Mouse (Mus musculus): ENCODE measurements around the gene Rrp12. TPM values are rescaled to one million over a fixed set of nuclear protein-coding genes. Genes with fewer than 3 reads are reported as not detected.
"Not testable (repeated sequence)": the region's sequence is repeated elsewhere in the genome, so short reads cannot be mapped to it uniquely, and the experiment has no call there.

The Rrp12 gene
- polyA plus RNA-seq, 1 experiment from 2014 or later = 15.2 TPM

DNA sequence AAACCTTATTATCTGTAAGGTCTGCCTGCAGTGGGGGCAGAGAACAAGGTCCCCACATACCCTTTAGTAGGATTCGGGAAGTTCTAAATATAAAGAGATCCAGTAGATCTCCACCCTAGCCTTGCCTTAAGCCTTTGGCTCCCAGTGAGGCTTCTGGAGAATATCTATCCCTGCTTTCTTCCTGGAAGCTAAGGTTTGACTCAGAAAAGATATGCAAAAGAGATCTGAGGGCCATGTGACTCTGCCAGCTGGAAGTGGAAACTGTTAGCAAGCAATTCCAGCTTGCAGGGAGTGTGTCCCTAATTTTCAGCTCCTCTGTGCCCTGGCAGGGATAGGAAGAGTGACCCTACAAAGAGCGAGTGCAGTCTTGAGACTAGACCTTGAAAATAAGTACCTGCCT is 23.7 kb downstream of the Rrp12 start:
- no peak overlapping the region for H3K4me2 ChIP-seq
- H3K27me3 ChIP-seq = no peaks in the 10 kb centered on the region
- no peak overlapping the region for H3K27ac ChIP-seq
- no peaks in the 10 kb centered on the region for H3K9me3 ChIP-seq (replicated peaks)
- peaks cover 95% of the 10 kb centered on the region for H3K36me3 ChIP-seq
- no peak overlapping the region for H3K9ac ChIP-seq
- ATAC-seq (ENCODE audit: low read depth) (no peak), DNase-seq (no peak)
- 77% methylated on average over 2 of the region's 2 CpGs for WGBS (ENCODE audit: insufficient replicate concordance)
- H3K4me1 ChIP-seq (replicated peaks) = peaks cover 3% of the 10 kb centered on the region; the same call in 1 of the 2 replicates
- no peak overlapping the region for H3K4me3 ChIP-seq (replicated peaks)

DNA sequence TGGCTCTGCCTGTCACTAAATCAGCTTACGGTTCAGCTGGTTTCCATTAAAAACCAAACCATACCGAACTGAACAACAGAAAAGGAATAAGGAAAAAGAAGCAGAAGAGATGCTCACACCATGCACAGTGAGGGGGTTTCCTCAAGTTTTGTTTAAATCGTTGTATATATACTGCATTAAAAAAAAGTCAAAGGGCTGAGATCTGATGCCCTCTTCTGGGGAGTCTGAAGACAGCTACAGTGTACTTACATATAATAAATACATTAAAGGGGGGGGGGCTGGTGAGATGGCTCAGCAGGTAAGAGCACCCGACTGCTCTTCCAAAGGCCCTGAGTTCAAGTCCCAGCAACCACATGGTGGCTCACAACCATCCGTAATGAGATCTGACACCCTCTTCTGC is 26.0 kb downstream of the Rrp12 start:
- not testable (repeated sequence) for H3K27ac ChIP-seq; DNase-seq; H3K4me3 ChIP-seq (replicated peaks); ATAC-seq (ENCODE audit: low read depth); H3K4me2 ChIP-seq; H3K4me1 ChIP-seq (replicated peaks); H3K9me3 ChIP-seq (replicated peaks); H3K9ac ChIP-seq; H3K27me3 ChIP-seq
- 83% methylated on average over 5 of the region's 5 CpGs for WGBS (ENCODE audit: insufficient replicate concordance)
- peaks cover 96% of the 10 kb centered on the region for H3K36me3 ChIP-seq

- peaks cover 3% of the 10 kb centered on the region; the same call in 1 of the 2 replicates for H3K4me1 ChIP-seq (replicated peaks)
- ATAC-seq (ENCODE audit: low read depth) (no peak), DNase-seq (no peak)
- peaks cover 96% of the 10 kb centered on the region for H3K36me3 ChIP-seq
- H3K4me3 ChIP-seq (replicated peaks) = no peak overlapping the region
- no peaks in the 10 kb centered on the region for H3K27me3 ChIP-seq
- H3K4me2 ChIP-seq = no peak overlapping the region
- WGBS (ENCODE audit: insufficient replicate concordance) = 87% methylated on average over 5 of the region's 5 CpGs
- H3K27ac ChIP-seq = no peak overlapping the region
- no peaks in the 10 kb centered on the region for H3K9me3 ChIP-seq (replicated peaks)
- no peak overlapping the region for H3K9ac ChIP-seq
Observed at GRCm38 (mm10) chr19:41869296-41869695, 26.7 kb downstream of the Rrp12 start.

GRCm38 (mm10) chr19:41866707-41867106 is 29.3 kb downstream of the Rrp12 start:
- Histone ChIP-seq H3K27me3 (no peaks in the 10 kb centered on the region), H3K36me3 (peaks cover 96% of the 10 kb centered on the region), H3K27ac (no peak overlapping the region), H3K4me3 (replicated peaks) (no peak overlapping the region), H3K4me1 (replicated peaks) (no peaks in the 10 kb centered on the region), H3K4me2 (no peak overlapping the region), H3K9ac (no peak overlapping the region), H3K9me3 (replicated peaks) (no peaks in the 10 kb centered on the region)
- WGBS (ENCODE audit: insufficient replicate concordance) = 85% methylated on average over 8 of the region's 8 CpGs
- DNase-seq = no peak
- ATAC-seq (ENCODE audit: low read depth) = no peak

GRCm38 (mm10) chr19:41857816-41858310 is 38.1 kb downstream of the Rrp12 start:
- Histone ChIP-seq H3K4me3 (replicated peaks) (no peak overlapping the region), H3K9me3 (replicated peaks) (no peaks in the 10 kb centered on the region), H3K36me3 (peaks cover 19% of the 10 kb centered on the region), H3K4me1 (replicated peaks) (peaks cover 23% of the 10 kb centered on the region), H3K4me2 (no peak overlapping the region), H3K27ac (no peak overlapping the region), H3K27me3 (no peaks in the 10 kb centered on the region), H3K9ac (no peak overlapping the region)
- 67% methylated on average over 3 of the region's 3 CpGs for WGBS (ENCODE audit: insufficient replicate concordance)
- ATAC-seq (ENCODE audit: low read depth) (no peak), DNase-seq (no peak)

DNA sequence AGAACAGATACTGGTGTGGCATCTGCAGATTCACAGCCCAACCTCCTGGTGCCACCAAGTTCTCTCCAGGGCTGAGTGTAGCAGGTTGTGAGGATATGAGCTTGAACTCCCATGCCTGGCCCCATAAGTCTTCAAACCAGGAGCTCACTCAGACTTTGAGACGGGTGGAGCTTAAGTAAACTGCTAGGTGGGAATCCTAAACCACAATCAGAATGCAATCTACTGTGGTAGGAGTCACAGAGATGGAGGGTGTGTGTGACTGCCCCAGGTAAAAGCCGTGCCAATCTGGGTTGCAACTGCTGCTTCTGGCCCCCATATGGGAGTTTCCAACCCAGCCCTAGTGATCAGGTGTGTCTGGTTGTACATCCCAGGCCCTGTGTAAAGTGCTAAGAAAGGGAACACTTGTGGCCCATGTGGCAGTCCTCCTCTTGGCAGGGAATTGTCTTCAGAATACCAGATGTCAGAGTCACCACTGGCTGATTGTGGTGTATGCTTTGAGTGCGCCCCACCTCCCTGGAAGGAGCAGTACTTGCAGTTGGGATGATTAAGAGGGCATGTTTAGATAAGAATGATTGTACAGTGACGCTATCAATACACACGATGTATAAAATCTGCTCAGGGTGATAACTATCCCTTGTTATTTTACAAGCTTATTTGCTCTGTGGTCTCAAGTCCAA is 38.7 kb downstream of the Rrp12 start:
- Histone ChIP-seq H3K4me2 (no peak overlapping the region), H3K9ac (0 out of 2 replicates have a peak overlapping the region, but pooled peaks have one; percentile 9), H3K36me3 (peaks cover 12% of the 10 kb centered on the region), H3K4me3 (replicated peaks) (no peak overlapping the region), H3K27ac (no peak overlapping the region), H3K4me1 (replicated peaks) (peaks cover 23% of the 10 kb centered on the region), H3K9me3 (replicated peaks) (no peaks in the 10 kb centered on the region), H3K27me3 (no peaks in the 10 kb centered on the region)
- ATAC-seq (ENCODE audit: low read depth) (peak; percentile 68), DNase-seq (peak; percentile 19)
- WGBS (ENCODE audit: insufficient replicate concordance) = 38% methylated on average over 5 of the region's 5 CpGs

DNA sequence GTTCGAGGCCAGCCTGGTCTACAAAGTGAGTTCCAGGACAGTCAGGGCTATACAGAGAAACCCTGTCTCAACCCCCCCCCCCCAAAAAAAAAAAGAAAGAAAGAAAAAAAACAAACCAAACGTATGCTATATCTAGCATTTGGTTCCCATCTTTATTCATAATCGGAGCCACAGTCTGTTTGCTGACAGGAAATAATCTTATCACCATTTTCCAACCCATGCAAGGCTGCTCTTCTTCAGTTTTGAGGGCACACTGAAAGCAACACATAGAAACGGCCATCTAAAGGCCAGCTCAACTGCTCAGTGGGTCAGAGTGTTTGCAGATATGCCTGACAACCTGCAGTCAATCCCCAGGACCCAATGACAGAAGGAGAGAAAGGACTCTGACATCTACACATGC is 43.5 kb downstream of the Rrp12 start:
- Histone ChIP-seq H3K4me3 (replicated peaks) (no peak overlapping the region), H3K4me1 (replicated peaks) (peaks cover 40% of the 10 kb centered on the region), H3K4me2 (no peak overlapping the region), H3K27ac (peak overlapping the region; percentile 8; the same call in 1 of the 2 replicates), H3K27me3 (no peaks in the 10 kb centered on the region), H3K36me3 (no peaks in the 10 kb centered on the region), H3K9ac (no peak overlapping the region), H3K9me3 (replicated peaks) (no peaks in the 10 kb centered on the region)
- ATAC-seq (ENCODE audit: low read depth) (no peak), DNase-seq (no peak)
- WGBS (ENCODE audit: insufficient replicate concordance) = 33% methylated on average over 4 of the region's 4 CpGs

DNA sequence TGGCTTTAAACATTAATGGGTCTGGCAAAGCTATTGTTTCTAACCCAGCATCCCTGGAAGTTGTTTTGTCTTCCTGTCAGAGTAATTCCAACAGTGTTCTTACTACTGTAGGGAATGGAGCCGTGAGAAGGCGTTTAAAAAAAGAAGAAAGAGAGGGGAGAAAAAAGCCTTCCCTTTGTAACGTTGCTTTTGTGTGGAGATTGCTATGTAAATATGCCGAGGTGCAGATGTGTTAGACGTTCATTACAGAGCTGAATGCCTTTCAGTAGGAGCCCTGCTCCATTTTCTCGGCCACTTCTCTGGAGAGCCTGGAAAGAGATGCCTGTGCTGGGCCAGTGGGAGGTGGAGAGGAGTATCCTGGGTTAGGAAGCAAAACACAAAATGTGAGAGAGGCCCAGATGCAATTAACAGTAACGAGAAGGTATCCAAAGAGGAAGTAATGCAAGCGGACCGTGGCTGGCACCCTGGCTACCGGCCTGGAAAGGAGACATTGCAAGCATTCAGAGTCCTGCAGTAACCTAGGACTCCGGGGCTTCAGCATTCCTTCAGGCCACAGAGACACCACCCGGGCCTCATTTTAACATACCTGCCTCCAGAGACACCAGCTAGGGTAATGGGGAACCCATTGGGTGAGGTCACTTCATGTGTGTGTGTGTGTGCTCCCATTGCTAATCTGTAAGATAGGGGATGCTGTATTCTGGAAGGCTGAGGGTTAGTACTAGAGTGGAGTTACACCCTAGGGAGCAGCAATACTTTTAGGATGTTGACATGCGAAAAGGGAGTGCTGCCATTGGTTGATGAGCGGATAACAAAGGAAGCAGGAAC is 45.0 kb downstream of the Rrp12 start:
- WGBS (ENCODE audit: insufficient replicate concordance) = 38% methylated on average over 14 of the region's 14 CpGs
- no peak for DNase-seq

GRCm38 (mm10) chr19:41850021-41850718 is 45.8 kb downstream of the Rrp12 start:
- no peak for DNase-seq
- Histone ChIP-seq H3K4me2 (no peak overlapping the region), H3K9me3 (replicated peaks) (no peaks in the 10 kb centered on the region), H3K27me3 (no peaks in the 10 kb centered on the region), H3K4me1 (replicated peaks) (peaks cover 42% of the 10 kb centered on the region), H3K27ac (no peak overlapping the region), H3K4me3 (replicated peaks) (no peak overlapping the region), H3K9ac (peak overlapping the region; percentile 29; the same call in 1 of the 2 replicates), H3K36me3 (no peaks in the 10 kb centered on the region)
- no peak for ATAC-seq (ENCODE audit: low read depth)
- 57% methylated on average over 6 of the region's 6 CpGs for WGBS (ENCODE audit: insufficient replicate concordance)

More for the DNA sequence above, 45.0 kb downstream of the Rrp12 start:
- H3K27me3 ChIP-seq = no peaks in the 10 kb centered on the region
- peak overlapping the region; percentile 44; the same call in 1 of the 2 replicates for H3K27ac ChIP-seq
- no peak overlapping the region for H3K4me2 ChIP-seq
- H3K36me3 ChIP-seq = no peaks in the 10 kb centered on the region
- H3K4me1 ChIP-seq (replicated peaks) = peaks cover 36% of the 10 kb centered on the region
- ATAC-seq (ENCODE audit: low read depth) = no peak
- no peaks in the 10 kb centered on the region for H3K9me3 ChIP-seq (replicated peaks)
- no peak overlapping the region for H3K9ac ChIP-seq
- H3K4me3 ChIP-seq (replicated peaks) = no peak overlapping the region

DNA sequence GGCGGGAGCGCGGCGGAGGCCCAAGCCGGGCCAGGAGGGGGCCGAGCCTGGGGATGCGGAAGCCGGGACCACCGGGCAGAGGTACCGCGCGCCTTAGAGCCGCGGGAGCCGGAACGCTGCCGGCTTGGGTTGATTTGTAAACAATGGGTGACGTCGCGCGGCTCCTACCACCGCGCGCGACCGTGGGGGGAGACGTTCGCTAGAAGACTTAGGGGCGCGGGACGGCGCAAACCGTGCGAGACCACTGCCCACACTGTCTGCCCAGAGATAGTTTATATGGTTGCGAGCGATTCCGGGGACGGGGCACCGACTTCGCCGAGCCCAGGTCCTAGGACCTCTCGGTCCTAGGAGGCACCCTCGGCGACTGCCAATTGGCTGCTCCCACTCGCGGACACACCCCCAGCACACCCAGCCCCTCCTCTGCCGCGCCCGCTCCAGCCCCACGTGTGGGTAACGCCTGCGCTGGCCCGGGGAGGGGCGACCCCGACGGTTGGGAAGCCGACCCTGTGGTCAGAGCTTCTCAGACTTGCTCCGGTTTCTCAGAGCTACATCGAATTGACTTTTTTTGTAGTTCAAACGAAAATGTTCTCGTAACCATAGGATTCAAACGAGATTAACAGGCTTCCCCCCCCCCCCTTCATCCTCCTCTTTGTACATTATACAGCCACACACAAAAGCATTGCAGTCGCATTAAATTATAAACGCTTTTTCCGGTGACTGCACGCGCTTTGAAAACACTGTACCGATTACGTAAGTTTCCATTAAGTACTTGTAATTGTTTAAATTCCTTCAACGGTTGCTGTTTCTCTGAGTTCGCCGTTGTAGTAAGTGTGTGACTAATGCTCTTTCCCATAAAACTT is 47.8 kb downstream of the Rrp12 start, which contains the start of gene Frat2:
Frat2 (minus strand) TSS at position 141 of the 860 bp plus-strand sequence.
- H3K4me3 ChIP-seq (replicated peaks) = peak within 1 kb of the TSS; percentile 92
- ATAC-seq (ENCODE audit: low read depth) = peak; percentile 92
- peak within 1 kb of the TSS; percentile 72 for H3K27ac ChIP-seq
- H3K4me1 ChIP-seq (replicated peaks) = peaks cover 53% of the 10 kb centered on the region
- no peaks in the 10 kb centered on the region for H3K27me3 ChIP-seq
- peak; percentile 88 for DNase-seq
- peak within 1 kb of the TSS; percentile 90 for H3K4me2 ChIP-seq
- under 1% methylated on average over 72 of the region's 72 CpGs for WGBS (ENCODE audit: insufficient replicate concordance)
- peak within 1 kb of the TSS; percentile 83 for H3K9ac ChIP-seq
- no peaks in the 10 kb centered on the region for H3K36me3 ChIP-seq
- H3K9me3 ChIP-seq (replicated peaks) = no peaks in the 10 kb centered on the region
